Mouse (Mus musculus): ENCODE measurements around the gene Crcp. TPM values are rescaled to one million over a fixed set of nuclear protein-coding genes. Genes with fewer than 3 reads are reported as not detected.
"Not testable (repeated sequence)": the region's sequence is repeated elsewhere in the genome, so short reads cannot be mapped to it uniquely, and the experiment has no call there.

Crcp gene
- polyA plus RNA-seq, 1 experiment from 2014 or later, result 26.2 TPM

GRCm38 (mm10) chr5:130036300-130036699 is 7.2 kb downstream of the Crcp start:
- WGBS, result 78% methylated on average over 2 of the region's 2 CpGs
- H3K4me1 ChIP-seq (ENCODE audit: control insufficient read depth, insufficient read depth, low read length); H3K4me3 ChIP-seq (ENCODE audit: low read length): not testable (repeated sequence)

GRCm38 (mm10) chr5:130037752-130038455 is 8.8 kb downstream of the Crcp start:
- H3K36me3 ChIP-seq (ENCODE audit: control insufficient read depth, insufficient read depth), result peaks cover 29% of the 10 kb centered on the region
- H3K4me1 ChIP-seq (ENCODE audit: control insufficient read depth, insufficient read depth, low read length), result 0 out of 2 replicates have a peak, but pooled peaks cover 3% of the 10 kb centered on the region
- H3K9ac ChIP-seq (ENCODE audit: low read length), result no peak overlapping the region
- H3K4me3 ChIP-seq (ENCODE audit: low read length), result no peak overlapping the region
- peak; percentile 78 for ATAC-seq (replicated peaks; ENCODE audit: extremely low read depth, insufficient read depth, low FRiP score)
- H3K27me3 ChIP-seq (ENCODE audit: control insufficient read depth, insufficient read depth, low read length), result peaks cover 3% of the 10 kb centered on the region
- 56% methylated on average over 19 of the region's 19 CpGs for WGBS
- no peaks in the 10 kb centered on the region for H3K9me3 ChIP-seq (replicated peaks; ENCODE audit: control insufficient read depth, low read length)
- no peak overlapping the region for H3K4me2 ChIP-seq (ENCODE audit: low read depth, low read length)
- no peak overlapping the region for H3K27ac ChIP-seq (ENCODE audit: low read length)

More at GRCm38 (mm10) chr5:130036300-130036699, 7.2 kb downstream of the Crcp start:
- not testable (repeated sequence) for H3K4me2 ChIP-seq (ENCODE audit: low read depth, low read length); H3K27me3 ChIP-seq (ENCODE audit: control insufficient read depth, insufficient read depth, low read length); H3K27ac ChIP-seq (ENCODE audit: low read length); H3K9me3 ChIP-seq (replicated peaks; ENCODE audit: control insufficient read depth, low read length); ATAC-seq (replicated peaks; ENCODE audit: extremely low read depth, insufficient read depth, low FRiP score); H3K9ac ChIP-seq (ENCODE audit: low read length)
- peaks cover 18% of the 10 kb centered on the region for H3K36me3 ChIP-seq (ENCODE audit: control insufficient read depth, insufficient read depth)

GRCm38 (mm10) chr5:130040797-130041196 is 11.7 kb downstream of the Crcp start:
- Histone ChIP-seq H3K4me1 (ENCODE audit: control insufficient read depth, insufficient read depth, low read length) (0 out of 2 replicates have a peak, but pooled peaks cover 3% of the 10 kb centered on the region), H3K4me3 (ENCODE audit: low read length) (no peak overlapping the region), H3K9ac (ENCODE audit: low read length) (no peak overlapping the region), H3K4me2 (ENCODE audit: low read depth, low read length) (no peak overlapping the region), H3K27me3 (ENCODE audit: control insufficient read depth, insufficient read depth, low read length) (peaks cover 21% of the 10 kb centered on the region), H3K27ac (ENCODE audit: low read length) (no peak overlapping the region), H3K36me3 (ENCODE audit: control insufficient read depth, insufficient read depth) (peaks cover 25% of the 10 kb centered on the region), H3K9me3 (replicated peaks; ENCODE audit: control insufficient read depth, low read length) (no peaks in the 10 kb centered on the region)
- WGBS, result 88% methylated on average over 4 of the region's 4 CpGs
- no peak for ATAC-seq (replicated peaks; ENCODE audit: extremely low read depth, insufficient read depth, low FRiP score)

GRCm38 (mm10) chr5:130041262-130041661 is 12.2 kb downstream of the Crcp start:
- Histone ChIP-seq H3K27me3 (ENCODE audit: control insufficient read depth, insufficient read depth, low read length) (peaks cover 22% of the 10 kb centered on the region), H3K9me3 (replicated peaks; ENCODE audit: control insufficient read depth, low read length) (no peaks in the 10 kb centered on the region), H3K9ac (ENCODE audit: low read length) (no peak overlapping the region), H3K4me1 (ENCODE audit: control insufficient read depth, insufficient read depth, low read length) (0 out of 2 replicates have a peak, but pooled peaks cover 4% of the 10 kb centered on the region), H3K4me2 (ENCODE audit: low read depth, low read length) (no peak overlapping the region), H3K27ac (ENCODE audit: low read length) (no peak overlapping the region), H3K36me3 (ENCODE audit: control insufficient read depth, insufficient read depth) (peaks cover 25% of the 10 kb centered on the region), H3K4me3 (ENCODE audit: low read length) (no peak overlapping the region)
- 91% methylated on average over 4 of the region's 4 CpGs for WGBS
- ATAC-seq (replicated peaks; ENCODE audit: extremely low read depth, insufficient read depth, low FRiP score), result no peak

- peaks cover 25% of the 10 kb centered on the region for H3K27me3 ChIP-seq (ENCODE audit: control insufficient read depth, insufficient read depth, low read length)
- H3K9me3 ChIP-seq (replicated peaks; ENCODE audit: control insufficient read depth, low read length), result no peaks in the 10 kb centered on the region; the same call in 1 of the 2 replicates
- no peak overlapping the region for H3K4me2 ChIP-seq (ENCODE audit: low read depth, low read length)
- H3K36me3 ChIP-seq (ENCODE audit: control insufficient read depth, insufficient read depth), result peaks cover 36% of the 10 kb centered on the region
- H3K4me1 ChIP-seq (ENCODE audit: control insufficient read depth, insufficient read depth, low read length), result peaks cover 7% of the 10 kb centered on the region; the same call in 1 of the 2 replicates
- no peak overlapping the region for H3K9ac ChIP-seq (ENCODE audit: low read length)
- H3K4me3 ChIP-seq (ENCODE audit: low read length), result no peak overlapping the region
- H3K27ac ChIP-seq (ENCODE audit: low read length), result no peak overlapping the region
- 86% methylated on average over 3 of the region's 3 CpGs for WGBS
- ATAC-seq (replicated peaks; ENCODE audit: extremely low read depth, insufficient read depth, low FRiP score), result no peak
These were observed 14.7 kb downstream of the Crcp start for GRCm38 (mm10) chr5:130043741-130044140.

- H3K9me3 ChIP-seq (replicated peaks; ENCODE audit: control insufficient read depth, low read length), result no peaks in the 10 kb centered on the region; the same call in 1 of the 2 replicates
- ATAC-seq (replicated peaks; ENCODE audit: extremely low read depth, insufficient read depth, low FRiP score), result no peak
These were observed 15.2 kb downstream of the Crcp start for GRCm38 (mm10) chr5:130044201-130044695.

GRCm38 (mm10) chr5:130046100-130046499 is 17.0 kb downstream of the Crcp start:
- peaks cover 30% of the 10 kb centered on the region for H3K36me3 ChIP-seq (ENCODE audit: control insufficient read depth, insufficient read depth)
- WGBS, result 80% methylated on average over 7 of the region's 7 CpGs
- H3K4me3 ChIP-seq (ENCODE audit: low read length), result no peak overlapping the region
- H3K9ac ChIP-seq (ENCODE audit: low read length), result no peak overlapping the region
- no peak for ATAC-seq (replicated peaks; ENCODE audit: extremely low read depth, insufficient read depth, low FRiP score)
- H3K9me3 ChIP-seq (replicated peaks; ENCODE audit: control insufficient read depth, low read length), result no peaks in the 10 kb centered on the region; the same call in 1 of the 2 replicates
- no peak overlapping the region for H3K27ac ChIP-seq (ENCODE audit: low read length)
- peaks cover 38% of the 10 kb centered on the region for H3K27me3 ChIP-seq (ENCODE audit: control insufficient read depth, insufficient read depth, low read length)
- no peak overlapping the region for H3K4me2 ChIP-seq (ENCODE audit: low read depth, low read length)
- H3K4me1 ChIP-seq (ENCODE audit: control insufficient read depth, insufficient read depth, low read length), result peaks cover 7% of the 10 kb centered on the region; the same call in 1 of the 2 replicates

More at GRCm38 (mm10) chr5:130044201-130044695, 15.2 kb downstream of the Crcp start:
- Histone ChIP-seq H3K4me2 (ENCODE audit: low read depth, low read length) (no peak overlapping the region), H3K27me3 (ENCODE audit: control insufficient read depth, insufficient read depth, low read length) (peaks cover 29% of the 10 kb centered on the region), H3K4me1 (ENCODE audit: control insufficient read depth, insufficient read depth, low read length) (peaks cover 7% of the 10 kb centered on the region; the same call in 1 of the 2 replicates), H3K27ac (ENCODE audit: low read length) (no peak overlapping the region), H3K36me3 (ENCODE audit: control insufficient read depth, insufficient read depth) (peaks cover 36% of the 10 kb centered on the region), H3K9ac (ENCODE audit: low read length) (no peak overlapping the region), H3K4me3 (ENCODE audit: low read length) (no peak overlapping the region)
- WGBS, result 73% methylated on average over 7 of the region's 7 CpGs

- Histone ChIP-seq H3K9me3 (replicated peaks; ENCODE audit: control insufficient read depth, low read length) (no peaks in the 10 kb centered on the region; the same call in 1 of the 2 replicates), H3K4me3 (ENCODE audit: low read length) (no peak overlapping the region), H3K9ac (ENCODE audit: low read length) (no peak overlapping the region), H3K27ac (ENCODE audit: low read length) (no peak overlapping the region), H3K4me2 (ENCODE audit: low read depth, low read length) (no peak overlapping the region), H3K27me3 (ENCODE audit: control insufficient read depth, insufficient read depth, low read length) (peaks cover 40% of the 10 kb centered on the region), H3K4me1 (ENCODE audit: control insufficient read depth, insufficient read depth, low read length) (peaks cover 7% of the 10 kb centered on the region; the same call in 1 of the 2 replicates), H3K36me3 (ENCODE audit: control insufficient read depth, insufficient read depth) (peaks cover 29% of the 10 kb centered on the region)
- ATAC-seq (replicated peaks; ENCODE audit: extremely low read depth, insufficient read depth, low FRiP score), result peak; percentile 77
- WGBS, result 36% methylated on average over 10 of the region's 10 CpGs
These were observed 17.5 kb downstream of the Crcp start for GRCm38 (mm10) chr5:130046589-130046988.

- Histone ChIP-seq H3K27me3 (ENCODE audit: control insufficient read depth, insufficient read depth, low read length) (peaks cover 40% of the 10 kb centered on the region), H3K4me2 (ENCODE audit: low read depth, low read length) (no peak overlapping the region), H3K27ac (ENCODE audit: low read length) (no peak overlapping the region), H3K4me3 (ENCODE audit: low read length) (no peak overlapping the region), H3K9me3 (replicated peaks; ENCODE audit: control insufficient read depth, low read length) (no peaks in the 10 kb centered on the region; the same call in 1 of the 2 replicates), H3K36me3 (ENCODE audit: control insufficient read depth, insufficient read depth) (peaks cover 29% of the 10 kb centered on the region), H3K9ac (ENCODE audit: low read length) (no peak overlapping the region), H3K4me1 (ENCODE audit: control insufficient read depth, insufficient read depth, low read length) (peaks cover 7% of the 10 kb centered on the region; the same call in 1 of the 2 replicates)
- 66% methylated on average over 6 of the region's 6 CpGs for WGBS
- ATAC-seq (replicated peaks; ENCODE audit: extremely low read depth, insufficient read depth, low FRiP score), result no peak
These were observed 17.9 kb downstream of the Crcp start for GRCm38 (mm10) chr5:130047013-130047412.
